Mouse (Mus musculus): ENCODE data around the gene Plxnc1. TPM values are rescaled to one million over a fixed set of nuclear protein-coding genes. Genes with fewer than 3 reads are reported as not detected.

Gene Plxnc1
- total and polyA plus RNA-seq, 2 experiments from 2014 or later: 1.4 to 9.4 TPM

DNA sequence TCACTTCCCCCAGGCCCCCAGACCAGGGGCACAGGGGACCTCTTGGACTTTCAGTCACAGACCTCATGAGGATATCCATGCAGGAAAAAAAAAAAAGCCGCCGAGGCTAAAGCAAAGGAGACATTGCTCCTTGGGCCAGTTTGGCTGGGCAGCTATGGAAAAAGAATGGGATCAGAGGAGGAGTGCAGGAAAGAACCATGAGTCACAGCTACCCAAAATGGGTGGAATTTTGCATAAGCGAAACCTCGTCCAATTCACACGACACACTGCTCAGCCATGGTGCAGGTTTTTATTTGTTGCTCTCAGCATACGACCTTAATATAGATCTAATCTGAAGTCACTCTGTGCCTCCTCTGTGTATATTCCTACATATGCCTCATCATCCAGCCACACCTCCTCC lies 28.9 kb downstream of the Plxnc1 start:
- Histone ChIP-seq H3K27ac (ENCODE audit: low read depth) (no peak overlapping the region), H3K4me2 (ENCODE audit: low read depth, low read length) (no peak overlapping the region), H3K4me1 (ENCODE audit: control insufficient read depth, insufficient read depth) (no peaks in the 10 kb centered on the region), H3K27me3 (ENCODE audit: control insufficient read depth, insufficient read depth, low read length) (0 out of 2 replicates have a peak, but pooled peaks cover 4% of the 10 kb centered on the region), H3K9me3 (replicated peaks; ENCODE audit: control insufficient read depth, low read length) (no peaks in the 10 kb centered on the region), H3K36me3 (replicated peaks; ENCODE audit: control insufficient read depth, insufficient read depth, low read length) (no peaks in the 10 kb centered on the region), H3K4me3 (ENCODE audit: low read depth, low read length) (no peak overlapping the region), H3K9ac (replicated peaks; ENCODE audit: low read depth, low read length) (no peak overlapping the region)
- no peak for TF ChIP-seq EP300 (IDR thresholded peaks at IDR 0.05; ENCODE audit: low read depth)
- TF ChIP-seq CTCF (IDR thresholded peaks at IDR 0.05; ENCODE audit: low read depth): no peak
- no peak for ATAC-seq (ENCODE audit: insufficient read depth, low read depth)
- 79% methylated on average over 6 of the region's 6 CpGs for WGBS
- no peak for DNase-seq (ENCODE audit: low spot score)

DNA sequence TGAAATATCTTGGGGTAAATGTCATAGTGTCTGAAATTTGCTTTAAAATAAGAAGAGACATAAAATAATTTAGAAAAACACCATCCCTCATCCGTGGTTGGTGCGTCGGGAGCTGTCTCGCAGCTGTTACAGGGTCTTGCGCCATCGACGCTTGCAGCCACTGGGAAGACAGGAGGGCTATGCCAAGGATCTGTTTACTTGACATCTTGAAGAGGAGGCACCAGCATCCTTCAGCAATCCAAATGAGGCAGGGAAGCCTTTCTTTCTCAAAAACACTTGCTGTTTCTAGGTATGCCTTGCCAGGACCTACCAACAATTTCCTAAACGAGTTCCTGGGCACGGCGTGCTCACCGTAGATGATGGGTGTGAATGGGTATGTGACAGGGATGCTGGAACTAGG lies 30.6 kb downstream of the Plxnc1 start:
- 91% methylated on average over 11 of the region's 11 CpGs for WGBS
- no peak for ATAC-seq (ENCODE audit: insufficient read depth, low read depth)

GRCm38 (mm10) chr10:94913336-94913739 lies 31.3 kb downstream of the Plxnc1 start:
- no peak overlapping the region for H3K9ac ChIP-seq (replicated peaks; ENCODE audit: low read depth, low read length)
- H3K36me3 ChIP-seq (replicated peaks; ENCODE audit: control insufficient read depth, insufficient read depth, low read length): no peaks in the 10 kb centered on the region
- no peaks in the 10 kb centered on the region for H3K9me3 ChIP-seq (replicated peaks; ENCODE audit: control insufficient read depth, low read length)
- no peak for TF ChIP-seq EP300 (IDR thresholded peaks at IDR 0.05; ENCODE audit: low read depth)
- TF ChIP-seq CTCF (IDR thresholded peaks at IDR 0.05; ENCODE audit: low read depth): no peak
- no peak for ATAC-seq (ENCODE audit: insufficient read depth, low read depth)
- no peak overlapping the region for H3K27ac ChIP-seq (ENCODE audit: low read depth)
- H3K4me2 ChIP-seq (ENCODE audit: low read depth, low read length): no peak overlapping the region
- WGBS: 51% methylated on average over 5 of the region's 5 CpGs
- DNase-seq (ENCODE audit: low spot score): peak; percentile 21
- no peaks in the 10 kb centered on the region for H3K27me3 ChIP-seq (ENCODE audit: control insufficient read depth, insufficient read depth, low read length)
- H3K4me1 ChIP-seq (ENCODE audit: control insufficient read depth, insufficient read depth): peaks cover 5% of the 10 kb centered on the region; the same call in 1 of the 2 replicates
- no peak overlapping the region for H3K4me3 ChIP-seq (ENCODE audit: low read depth, low read length)

More for the DNA sequence above, 30.6 kb downstream of the Plxnc1 start:
- no peak overlapping the region for H3K4me2 ChIP-seq (ENCODE audit: low read depth, low read length)
- H3K36me3 ChIP-seq (replicated peaks; ENCODE audit: control insufficient read depth, insufficient read depth, low read length): no peaks in the 10 kb centered on the region
- no peak for TF ChIP-seq EP300 (IDR thresholded peaks at IDR 0.05; ENCODE audit: low read depth)
- no peak for TF ChIP-seq CTCF (IDR thresholded peaks at IDR 0.05; ENCODE audit: low read depth)
- H3K9me3 ChIP-seq (replicated peaks; ENCODE audit: control insufficient read depth, low read length): no peaks in the 10 kb centered on the region
- 0 out of 2 replicates have a peak, but pooled peaks cover 4% of the 10 kb centered on the region for H3K27me3 ChIP-seq (ENCODE audit: control insufficient read depth, insufficient read depth, low read length)
- H3K9ac ChIP-seq (replicated peaks; ENCODE audit: low read depth, low read length): no peak overlapping the region
- H3K4me3 ChIP-seq (ENCODE audit: low read depth, low read length): no peak overlapping the region
- H3K4me1 ChIP-seq (ENCODE audit: control insufficient read depth, insufficient read depth): peaks cover 3% of the 10 kb centered on the region; the same call in 1 of the 2 replicates
- H3K27ac ChIP-seq (ENCODE audit: low read depth): no peak overlapping the region
- DNase-seq (ENCODE audit: low spot score): no peak

GRCm38 (mm10) chr10:94912551-94912950 lies 32.1 kb downstream of the Plxnc1 start:
- Histone ChIP-seq H3K9ac (replicated peaks; ENCODE audit: low read depth, low read length) (no peak overlapping the region), H3K4me2 (ENCODE audit: low read depth, low read length) (no peak overlapping the region), H3K27me3 (ENCODE audit: control insufficient read depth, insufficient read depth, low read length) (no peaks in the 10 kb centered on the region), H3K9me3 (replicated peaks; ENCODE audit: control insufficient read depth, low read length) (no peaks in the 10 kb centered on the region), H3K4me3 (ENCODE audit: low read depth, low read length) (no peak overlapping the region), H3K4me1 (ENCODE audit: control insufficient read depth, insufficient read depth) (peaks cover 5% of the 10 kb centered on the region; the same call in 1 of the 2 replicates), H3K27ac (ENCODE audit: low read depth) (no peak overlapping the region), H3K36me3 (replicated peaks; ENCODE audit: control insufficient read depth, insufficient read depth, low read length) (no peaks in the 10 kb centered on the region)
- TF ChIP-seq CTCF (IDR thresholded peaks at IDR 0.05; ENCODE audit: low read depth) (no peak), EP300 (IDR thresholded peaks at IDR 0.05; ENCODE audit: low read depth) (no peak)
- no peak for ATAC-seq (ENCODE audit: insufficient read depth, low read depth)
- no peak for DNase-seq (ENCODE audit: low spot score)
- WGBS: 84% methylated on average over 1 of the region's 1 CpGs

GRCm38 (mm10) chr10:94911102-94911501 lies 33.5 kb downstream of the Plxnc1 start:
- Histone ChIP-seq H3K27ac (ENCODE audit: low read depth) (no peak overlapping the region), H3K4me1 (ENCODE audit: control insufficient read depth, insufficient read depth) (peaks cover 5% of the 10 kb centered on the region; the same call in 1 of the 2 replicates), H3K36me3 (replicated peaks; ENCODE audit: control insufficient read depth, insufficient read depth, low read length) (no peaks in the 10 kb centered on the region), H3K9me3 (replicated peaks; ENCODE audit: control insufficient read depth, low read length) (no peaks in the 10 kb centered on the region), H3K9ac (replicated peaks; ENCODE audit: low read depth, low read length) (no peak overlapping the region), H3K4me2 (ENCODE audit: low read depth, low read length) (no peak overlapping the region), H3K27me3 (ENCODE audit: control insufficient read depth, insufficient read depth, low read length) (no peaks in the 10 kb centered on the region), H3K4me3 (ENCODE audit: low read depth, low read length) (no peak overlapping the region)
- no peak for DNase-seq (ENCODE audit: low spot score)
- 88% methylated on average over 6 of the region's 6 CpGs for WGBS
- ATAC-seq (ENCODE audit: insufficient read depth, low read depth): no peak
- TF ChIP-seq EP300 (IDR thresholded peaks at IDR 0.05; ENCODE audit: low read depth) (no peak), CTCF (IDR thresholded peaks at IDR 0.05; ENCODE audit: low read depth) (no peak)

- Histone ChIP-seq H3K9ac (replicated peaks; ENCODE audit: low read depth, low read length) (no peak overlapping the region), H3K4me3 (ENCODE audit: low read depth, low read length) (no peak overlapping the region), H3K27me3 (ENCODE audit: control insufficient read depth, insufficient read depth, low read length) (no peaks in the 10 kb centered on the region), H3K9me3 (replicated peaks; ENCODE audit: control insufficient read depth, low read length) (no peaks in the 10 kb centered on the region), H3K4me1 (ENCODE audit: control insufficient read depth, insufficient read depth) (peaks cover 5% of the 10 kb centered on the region; the same call in 1 of the 2 replicates), H3K36me3 (replicated peaks; ENCODE audit: control insufficient read depth, insufficient read depth, low read length) (no peaks in the 10 kb centered on the region), H3K4me2 (ENCODE audit: low read depth, low read length) (no peak overlapping the region), H3K27ac (ENCODE audit: low read depth) (no peak overlapping the region)
- DNase-seq (ENCODE audit: low spot score) (no peak), ATAC-seq (ENCODE audit: insufficient read depth, low read depth) (no peak)
- no peak for TF ChIP-seq EP300 (IDR thresholded peaks at IDR 0.05; ENCODE audit: low read depth)
- no peak for TF ChIP-seq CTCF (IDR thresholded peaks at IDR 0.05; ENCODE audit: low read depth)
- 88% methylated on average over 4 of the region's 4 CpGs for WGBS
These were observed 34.1 kb downstream of the Plxnc1 start for GRCm38 (mm10) chr10:94910570-94910969.

Measured in heart, postnatal 0 days (tissue).